Mouse (Mus musculus) c-Kit-positive CD71-positive TER-119-negative erythroid progenitor cells, embryonic 14.5 days (primary cell): Measurements from ENCODE around the gene Igsf21.

Experiments used
- DNase-seq: peaks from one replicate; pipeline ENCODE4 v3.0.0-alpha.2; 2013; ENCODE audit warnings: low read depth

Gene Igsf21

GRCm38 (mm10) chr4:140246180-140247005 is at the start of gene Igsf21:
Gene Igsf21, minus strand, starts transcription at chr4:140246784.
- no peak for DNase-seq

DNA sequence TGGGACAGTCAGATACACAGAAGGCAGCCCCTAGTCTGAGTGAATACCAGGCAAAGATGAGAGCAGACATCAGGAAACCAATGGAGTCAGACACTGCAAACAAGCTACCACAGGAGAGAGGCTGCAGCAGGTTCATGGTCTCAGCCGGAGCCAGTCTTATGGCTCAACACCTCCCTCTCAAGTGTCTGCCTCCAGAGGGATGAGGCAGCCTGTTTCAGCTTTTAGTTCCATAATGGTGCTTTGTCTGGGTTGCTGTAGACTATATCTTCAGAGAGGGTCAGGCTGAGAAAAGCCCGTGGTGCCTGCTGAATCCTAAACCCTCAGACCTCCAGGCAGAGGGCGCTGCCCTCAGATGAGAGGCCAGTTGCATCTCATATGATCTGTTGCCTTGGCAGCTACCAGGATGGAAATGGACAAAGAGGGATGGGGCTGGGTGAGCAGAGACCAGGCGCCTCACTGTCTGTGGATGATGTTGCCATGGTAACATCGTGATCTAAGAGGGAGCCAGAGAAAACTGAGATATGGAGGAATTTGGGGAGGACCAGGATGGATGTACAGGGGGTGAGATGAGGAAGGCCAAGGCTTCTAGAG is 39.2 kb upstream of the Igsf21 start:
- no peak for DNase-seq

DNA sequence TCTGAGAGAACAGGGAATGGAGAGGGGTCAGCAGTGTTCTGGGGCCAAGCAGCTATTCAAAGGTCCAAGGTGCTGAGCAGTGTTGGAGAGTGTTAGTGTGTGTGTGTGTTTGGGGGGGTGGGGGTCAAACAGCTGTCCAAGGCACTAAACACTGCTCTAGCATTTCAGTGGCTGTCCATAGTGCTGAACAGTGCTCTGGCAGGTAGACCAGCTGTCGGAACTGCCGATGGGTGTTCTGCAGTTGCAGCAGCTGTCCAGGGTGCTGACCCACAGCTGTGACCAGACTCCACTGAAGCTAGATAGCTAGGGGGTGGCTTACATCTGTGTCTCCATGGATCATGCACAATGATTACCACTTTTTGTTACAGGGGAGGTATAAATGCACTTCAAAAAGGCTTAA is 36.8 kb upstream of the Igsf21 start:
- DNase-seq = no peak

- DNase-seq = no peak
Observed at GRCm38 (mm10) chr4:140278269-140278668, 31.7 kb upstream of the Igsf21 start.

GRCm38 (mm10) chr4:140271913-140272312 is 25.3 kb upstream of the Igsf21 start:
- no peak for DNase-seq

- no peak for DNase-seq
Observed at GRCm38 (mm10) chr4:140270451-140270850, 23.9 kb upstream of the Igsf21 start.

- DNase-seq = no peak
Observed at GRCm38 (mm10) chr4:140269184-140269840, 22.7 kb upstream of the Igsf21 start.

DNA sequence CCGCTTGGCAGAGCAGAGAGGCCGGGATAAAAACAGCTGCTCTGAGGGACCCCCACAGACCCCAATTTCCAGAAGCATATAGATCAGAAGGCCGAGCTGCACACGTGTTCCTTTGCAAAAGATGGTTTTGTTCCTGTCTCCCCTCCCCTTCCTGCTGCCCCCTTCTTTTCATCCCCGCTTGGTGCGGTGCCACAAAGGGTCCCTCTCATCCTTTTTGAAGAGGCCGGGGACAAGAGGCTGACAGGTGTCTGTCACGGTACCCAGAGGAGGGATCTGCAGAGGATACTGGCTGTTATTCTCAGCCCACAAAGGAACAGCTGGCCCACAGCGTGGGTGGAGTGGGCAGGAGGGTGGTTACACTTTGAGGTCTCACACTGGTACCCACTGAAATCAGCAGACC is 21.3 kb upstream of the Igsf21 start:
- DNase-seq = no peak

DNA sequence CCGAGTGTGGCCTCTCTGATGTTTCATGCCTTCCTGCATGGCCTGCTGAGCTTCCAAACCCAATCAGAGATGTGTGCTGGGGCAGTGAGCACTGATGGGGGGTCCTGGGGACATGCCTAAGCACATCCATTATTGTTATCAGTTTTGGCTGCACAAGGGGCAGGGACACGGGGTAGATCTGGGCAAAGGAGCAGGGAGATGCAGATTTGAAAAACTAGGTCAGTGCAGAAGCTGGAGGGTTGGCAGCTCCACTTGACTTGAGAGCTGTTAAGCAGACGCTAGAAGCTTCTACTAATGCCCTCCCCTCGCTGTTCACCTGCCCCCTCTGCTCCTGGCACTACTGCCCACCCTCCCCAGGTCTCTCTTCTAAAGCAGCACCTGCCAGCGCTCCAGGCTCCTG is 20.5 kb upstream of the Igsf21 start:
- DNase-seq = no peak

DNA sequence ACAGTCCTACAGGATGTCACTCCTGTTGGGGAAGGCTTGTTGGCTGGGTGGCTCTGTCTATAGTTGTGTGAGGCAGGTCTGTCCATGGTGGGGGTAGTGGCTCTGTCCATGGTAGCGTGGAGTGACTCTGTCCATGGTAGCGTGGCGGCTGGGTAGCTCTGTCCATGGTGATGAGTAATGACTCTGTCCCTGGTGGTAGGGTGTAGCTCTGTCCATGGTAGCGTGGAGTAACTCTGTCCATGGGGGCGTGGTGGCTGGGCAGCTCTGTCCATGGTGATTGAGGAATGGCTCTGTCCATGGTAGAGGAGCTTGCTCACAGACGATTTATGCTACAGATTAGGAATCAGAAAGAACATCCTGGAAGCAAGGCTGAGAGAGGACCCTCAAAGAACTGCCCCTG is 12.4 kb upstream of the Igsf21 start:
- DNase-seq = no peak

- DNase-seq = no peak
Observed at GRCm38 (mm10) chr4:140252369-140252768, 5.8 kb upstream of the Igsf21 start.

DNA sequence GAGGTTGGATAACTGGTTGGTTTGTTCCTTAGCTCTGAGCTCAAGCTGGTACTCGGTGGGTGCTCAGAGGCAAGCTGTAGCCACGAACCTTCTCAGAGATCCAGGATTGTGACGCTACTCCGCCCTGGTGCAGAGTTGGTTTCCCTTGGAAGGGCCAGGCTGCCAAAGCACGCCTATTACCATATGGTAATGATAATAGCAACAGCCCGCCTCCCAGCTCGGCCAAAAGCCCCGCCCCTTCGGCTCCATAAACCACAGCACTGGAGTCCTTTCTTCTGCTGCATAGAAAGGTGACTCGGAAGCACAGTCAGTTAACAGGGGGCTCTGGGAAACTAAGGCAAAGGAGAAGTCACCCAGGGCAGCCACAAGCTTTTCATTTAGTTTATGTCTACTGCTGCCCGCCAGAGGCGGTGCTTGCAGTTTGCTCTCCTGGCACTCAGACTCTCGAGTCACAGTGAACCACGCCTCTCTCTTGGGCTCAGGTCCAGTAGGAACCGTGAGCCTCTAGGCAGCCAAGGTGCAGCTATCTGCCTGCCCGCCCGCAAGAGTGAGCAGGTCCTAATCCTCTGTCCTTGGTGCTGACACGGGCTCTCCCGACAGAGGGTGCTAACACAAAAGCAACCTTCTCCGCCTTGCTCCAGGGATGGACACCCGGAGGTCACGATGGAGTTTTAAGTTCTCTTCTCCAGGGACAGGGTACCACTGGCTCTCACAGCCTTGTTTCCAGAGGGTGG is 2.6 kb upstream of the Igsf21 start:
- no peak for DNase-seq

DNA sequence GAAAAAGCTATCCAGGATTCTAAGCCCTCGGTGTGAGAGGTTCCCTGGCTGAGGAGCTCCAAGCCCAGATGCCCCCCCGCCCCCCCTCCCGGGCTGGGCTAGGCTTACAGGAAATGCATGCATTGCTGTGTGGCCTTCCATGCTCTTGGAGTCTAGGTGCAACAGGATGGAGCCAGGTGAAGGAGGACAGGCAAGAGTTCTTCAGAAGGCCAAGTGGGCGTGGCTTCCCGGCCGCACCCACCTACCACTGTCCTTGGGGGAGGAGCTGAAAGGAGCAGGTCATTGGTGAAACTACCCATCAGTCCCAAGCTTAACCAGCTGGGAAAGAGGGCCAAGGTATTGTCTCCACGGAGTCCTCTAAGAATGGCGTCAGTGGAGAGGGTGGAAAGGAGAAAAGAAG is 1.8 kb upstream of the Igsf21 start:
- no peak for DNase-seq

DNA sequence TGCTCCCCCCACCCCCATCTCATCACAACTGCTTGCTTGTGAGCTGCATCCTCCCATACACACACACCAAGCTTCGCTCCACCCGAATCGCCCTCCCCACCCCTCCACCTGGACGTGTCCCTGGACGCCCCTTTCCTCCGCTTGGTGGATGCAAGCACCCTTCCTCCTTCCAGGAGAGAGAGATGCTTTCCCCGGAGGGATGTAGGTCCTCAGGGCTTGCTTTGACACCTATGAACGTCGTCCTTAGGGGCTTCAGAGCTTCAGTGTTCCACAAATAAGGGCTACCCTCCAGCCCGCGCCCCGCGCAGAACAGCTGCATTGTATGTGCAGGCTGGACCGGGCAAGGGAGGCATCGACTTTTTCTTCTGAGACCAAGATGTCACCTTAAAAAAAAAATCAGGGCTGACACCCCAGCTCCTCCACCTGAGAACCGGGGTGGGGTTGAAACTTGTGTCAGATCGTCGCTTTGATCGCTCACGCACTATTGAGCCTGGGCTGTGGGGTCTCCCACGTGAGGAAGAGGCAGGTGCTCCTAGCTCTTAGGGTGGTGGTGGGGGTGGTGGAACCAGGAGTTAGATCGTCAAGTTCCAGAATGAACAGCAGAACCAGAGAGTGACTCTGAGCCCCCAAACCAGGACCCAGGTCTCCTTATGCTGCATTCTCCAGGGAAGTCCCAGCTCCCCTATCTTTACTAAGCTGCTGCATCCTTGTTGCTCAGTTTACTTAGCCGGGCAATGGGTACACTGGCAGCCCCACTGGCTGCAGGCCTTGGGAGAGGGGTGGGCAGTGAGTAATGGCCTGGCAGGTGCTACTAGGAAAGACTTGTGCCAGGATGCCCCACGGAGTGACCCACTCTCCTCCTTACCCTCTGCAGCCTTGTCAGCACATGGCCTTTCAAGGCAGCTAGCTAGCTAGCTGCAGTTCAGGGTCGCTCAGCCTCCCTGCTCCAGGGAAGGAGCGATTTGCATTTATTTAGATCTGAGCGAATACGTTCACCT is 721 bp upstream of the Igsf21 start:
- no peak for DNase-seq

GRCm38 (mm10) chr4:140245286-140246179 is 1.1 kb downstream of the Igsf21 start:
- no peak for DNase-seq

- DNase-seq = no peak
Observed at GRCm38 (mm10) chr4:140244835-140245234, 1.7 kb downstream of the Igsf21 start.

DNA sequence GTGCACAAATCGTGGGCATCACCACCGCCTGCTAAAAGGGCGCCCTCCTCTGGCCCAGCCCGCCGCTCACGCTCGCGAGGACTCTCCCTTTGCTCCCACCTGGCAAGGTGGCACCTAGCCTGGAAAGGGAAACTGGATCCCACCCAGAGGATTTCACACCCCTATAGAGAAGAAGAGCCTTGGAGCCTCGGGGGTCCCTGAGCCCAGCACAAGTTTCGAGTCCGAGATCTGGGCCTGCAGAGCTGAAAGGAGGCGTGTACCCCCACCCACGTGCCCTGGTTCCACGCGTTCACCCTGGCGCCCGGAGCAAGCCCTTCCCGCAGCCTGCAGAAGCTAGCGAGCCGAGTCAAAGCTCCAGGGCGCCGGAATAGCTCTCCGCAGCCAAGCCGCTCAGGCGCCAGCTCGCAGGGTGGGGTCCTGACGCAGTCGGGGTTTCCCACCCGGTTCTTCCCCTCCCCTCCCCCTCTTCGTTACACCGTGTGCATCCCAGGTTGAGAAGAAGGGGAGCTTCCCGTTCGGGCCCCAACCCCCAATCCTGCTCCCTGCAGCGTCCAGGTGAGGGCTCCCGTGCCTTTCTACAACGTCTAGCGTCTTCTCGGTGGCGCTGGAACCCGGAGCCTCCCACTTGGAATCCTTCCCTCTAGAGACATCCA is 2.3 kb downstream of the Igsf21 start:
- no peak for DNase-seq

DNA sequence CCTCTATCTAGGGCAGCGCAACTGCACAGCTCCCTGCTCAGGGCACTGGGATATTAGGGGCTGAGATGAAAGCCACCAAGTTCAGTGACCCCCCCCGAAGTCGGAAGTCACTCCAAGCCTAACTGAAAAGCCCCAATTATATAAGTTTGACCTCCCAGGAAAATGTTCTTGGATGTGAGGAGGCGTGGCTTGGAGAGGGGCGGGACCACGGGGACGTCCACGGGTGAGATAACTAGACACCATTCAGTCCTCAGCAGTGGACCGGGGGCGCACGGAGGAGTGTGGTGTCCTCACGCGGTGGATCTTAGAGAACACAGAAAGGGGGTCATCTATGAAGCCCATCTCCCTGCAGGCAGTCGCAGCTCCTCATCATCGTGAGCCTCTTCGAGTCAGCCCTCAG is 3.4 kb downstream of the Igsf21 start:
- no peak for DNase-seq

- no peak for DNase-seq
Observed at GRCm38 (mm10) chr4:140242291-140242690, 4.3 kb downstream of the Igsf21 start.

GRCm38 (mm10) chr4:140237305-140237741 is 9.3 kb downstream of the Igsf21 start:
- DNase-seq = no peak
